Mouse (Mus musculus) liver, embryonic 16.5 days (tissue): ENCODE measurements at regions not wholly inside any gene's neighbourhood (a gene's known extent, or its start where the extent isn't known, plus 50 kb on each side); places are given as distances from the start of the nearest gene placed in this dataset.

Experiments used
- ATAC-seq: fragments of 200-750 bp; cut with Nextera tagmentation; 2 replicates; pipeline ENCODE4 v1.8.0; 2017; ENCODE audit warnings: low read depth, mild to moderate bottlenecking, moderate number of reproducible peaks, moderate library complexity
- H3K27ac ChIP-seq: fragments of 300-500 bp; sonication (generic); 2 replicates; pipeline ENCODE4 v1.5.1; 2014; ENCODE audit warnings: mild to moderate bottlenecking, low read length
- H3K27me3 ChIP-seq: fragments of 300-500 bp; sonication (generic); 2 replicates; pipeline ENCODE4 v1.6.1; 2014; ENCODE audit warnings: low read depth, low read length, mixed read lengths; ENCODE audit not compliant: control insufficient read depth, insufficient read depth
- H3K36me3 ChIP-seq: fragments of 300-500 bp; sonication (generic); 2 replicates; pipeline ENCODE4 v1.6.1; 2014; ENCODE audit warnings: mild to moderate bottlenecking; ENCODE audit not compliant: control insufficient read depth, insufficient read depth
- H3K4me1 ChIP-seq: fragments of 300-500 bp; sonication (generic); 2 replicates; pipeline ENCODE4 v1.6.1; 2014; ENCODE audit warnings: low read depth, low read length, mixed read lengths; ENCODE audit not compliant: control insufficient read depth
- H3K4me2 ChIP-seq: fragments of 300-500 bp; sonication (generic); 2 replicates; pipeline ENCODE4 v1.6.1; 2014; ENCODE audit warnings: low read depth, low read length, mixed read lengths
- H3K4me3 ChIP-seq: fragments of 300-500 bp; sonication (generic); 2 replicates; pipeline ENCODE4 v1.5.1; 2014; ENCODE audit warnings: low read depth, mild to moderate bottlenecking, low read length
- H3K9ac ChIP-seq: fragments of 300-500 bp; sonication (generic); 2 replicates; pipeline ENCODE4 v1.6.1; 2014; ENCODE audit warnings: low read depth, low read length
- H3K9me3 ChIP-seq: fragments of 300-500 bp; sonication (generic); replicated peaks from 2 replicates; pipeline ENCODE4 v1.6.1; 2016; ENCODE audit warnings: low read length; ENCODE audit not compliant: control insufficient read depth
- WGBS: fragments of 180-500 bp; shearing (Covaris S2); extraction: QIAGEN DNeasy Blood & Tissue Kit; methylation state at CpG from one replicate; pipeline ENCODE4 v1.1.7; 2014; ENCODE audit not compliant: insufficient replicate concordance; 5-methylcytosine and 5-hydroxymethylcytosine counted together

- Histone ChIP-seq H3K4me3 (no peak overlapping the region), H3K36me3 (no peaks in the 10 kb centered on the region), H3K27ac (no peak overlapping the region), H3K27me3 (no peaks in the 10 kb centered on the region), H3K4me1 (no peaks in the 10 kb centered on the region), H3K9ac (no peak overlapping the region), H3K4me2 (no peak overlapping the region), H3K9me3 (no peaks in the 10 kb centered on the region)
- no peak for ATAC-seq
Observed at GRCm38 (mm10) chr6:147770034-147770433, 277.0 kb upstream of the Far2 start.

GRCm38 (mm10) chr6:147771411-147771810 is 275.6 kb upstream of the Far2 start:
- Histone ChIP-seq H3K27ac (no peak overlapping the region), H3K9ac (no peak overlapping the region), H3K4me3 (no peak overlapping the region), H3K27me3 (no peaks in the 10 kb centered on the region), H3K4me1 (no peaks in the 10 kb centered on the region), H3K9me3 (no peaks in the 10 kb centered on the region), H3K36me3 (no peaks in the 10 kb centered on the region), H3K4me2 (no peak overlapping the region)
- WGBS, result 27% methylated on average over 4 of the region's 4 CpGs
- ATAC-seq, result no peak

GRCm38 (mm10) chr6:147773904-147774303 is 273.2 kb upstream of the Far2 start:
- H3K27me3 ChIP-seq, result no peaks in the 10 kb centered on the region
- no peak overlapping the region for H3K27ac ChIP-seq
- H3K4me2 ChIP-seq, result no peak overlapping the region
- no peaks in the 10 kb centered on the region for H3K4me1 ChIP-seq
- no peak overlapping the region for H3K4me3 ChIP-seq
- no peak overlapping the region for H3K9ac ChIP-seq
- 66% methylated on average over 10 of the region's 10 CpGs for WGBS
- H3K36me3 ChIP-seq, result no peaks in the 10 kb centered on the region
- ATAC-seq, result no peak
- no peaks in the 10 kb centered on the region for H3K9me3 ChIP-seq

- H3K4me2 ChIP-seq, result no peak overlapping the region
- H3K36me3 ChIP-seq, result no peaks in the 10 kb centered on the region
- no peak overlapping the region for H3K9ac ChIP-seq
- H3K9me3 ChIP-seq, result no peaks in the 10 kb centered on the region
- H3K27me3 ChIP-seq, result no peaks in the 10 kb centered on the region
- H3K27ac ChIP-seq, result no peak overlapping the region
- ATAC-seq, result no peak
- H3K4me3 ChIP-seq, result no peak overlapping the region
- WGBS, result 55% methylated on average over 6 of the region's 6 CpGs
- H3K4me1 ChIP-seq, result no peaks in the 10 kb centered on the region
Observed at GRCm38 (mm10) chr6:147774626-147775025, 272.4 kb upstream of the Far2 start.

GRCm38 (mm10) chr6:147779466-147779865 is 267.6 kb upstream of the Far2 start:
- Histone ChIP-seq H3K27ac (no peak overlapping the region), H3K9ac (no peak overlapping the region), H3K4me2 (no peak overlapping the region), H3K27me3 (no peaks in the 10 kb centered on the region), H3K4me3 (no peak overlapping the region), H3K9me3 (no peaks in the 10 kb centered on the region), H3K36me3 (no peaks in the 10 kb centered on the region), H3K4me1 (no peaks in the 10 kb centered on the region)
- 71% methylated on average over 1 of the region's 1 CpGs for WGBS
- ATAC-seq, result no peak

GRCm38 (mm10) chr6:147784249-147784648 is 262.8 kb upstream of the Far2 start:
- no peak for ATAC-seq
- Histone ChIP-seq H3K27ac (no peak overlapping the region), H3K9me3 (no peaks in the 10 kb centered on the region), H3K4me3 (no peak overlapping the region), H3K9ac (no peak overlapping the region), H3K27me3 (no peaks in the 10 kb centered on the region), H3K36me3 (no peaks in the 10 kb centered on the region), H3K4me1 (no peaks in the 10 kb centered on the region), H3K4me2 (no peak overlapping the region)
- 49% methylated on average over 2 of the region's 2 CpGs for WGBS

GRCm38 (mm10) chr6:147784854-147785253 is 262.2 kb upstream of the Far2 start:
- H3K4me1 ChIP-seq, result no peaks in the 10 kb centered on the region
- no peak overlapping the region for H3K4me2 ChIP-seq
- no peak overlapping the region for H3K4me3 ChIP-seq
- no peak overlapping the region for H3K9ac ChIP-seq
- H3K27me3 ChIP-seq, result no peaks in the 10 kb centered on the region
- H3K27ac ChIP-seq, result no peak overlapping the region
- ATAC-seq, result no peak
- WGBS, result 42% methylated on average over 6 of the region's 6 CpGs
- H3K36me3 ChIP-seq, result no peaks in the 10 kb centered on the region
- H3K9me3 ChIP-seq, result no peaks in the 10 kb centered on the region

- Histone ChIP-seq H3K36me3 (no peaks in the 10 kb centered on the region), H3K4me2 (no peak overlapping the region), H3K27me3 (no peaks in the 10 kb centered on the region), H3K4me1 (no peaks in the 10 kb centered on the region), H3K9ac (no peak overlapping the region), H3K9me3 (no peaks in the 10 kb centered on the region), H3K27ac (no peak overlapping the region), H3K4me3 (no peak overlapping the region)
- WGBS, result 46% methylated on average over 2 of the region's 2 CpGs
- no peak for ATAC-seq
Observed at GRCm38 (mm10) chr6:147788095-147788494, 259.0 kb upstream of the Far2 start.

GRCm38 (mm10) chr6:147789112-147789511 is 257.9 kb upstream of the Far2 start:
- H3K27me3 ChIP-seq, result no peaks in the 10 kb centered on the region
- ATAC-seq, result no peak
- no peaks in the 10 kb centered on the region for H3K4me1 ChIP-seq
- no peak overlapping the region for H3K27ac ChIP-seq
- H3K4me2 ChIP-seq, result no peak overlapping the region
- H3K9ac ChIP-seq, result no peak overlapping the region
- H3K36me3 ChIP-seq, result no peaks in the 10 kb centered on the region
- H3K4me3 ChIP-seq, result no peak overlapping the region
- H3K9me3 ChIP-seq, result no peaks in the 10 kb centered on the region
- 49% methylated on average over 6 of the region's 6 CpGs for WGBS

GRCm38 (mm10) chr6:147793811-147794210 is 253.2 kb upstream of the Far2 start:
- Histone ChIP-seq H3K9ac (no peak overlapping the region), H3K4me1 (no peaks in the 10 kb centered on the region), H3K36me3 (no peaks in the 10 kb centered on the region), H3K27ac (no peak overlapping the region), H3K9me3 (no peaks in the 10 kb centered on the region), H3K4me3 (no peak overlapping the region), H3K27me3 (no peaks in the 10 kb centered on the region), H3K4me2 (no peak overlapping the region)
- no peak for ATAC-seq
- 60% methylated on average over 3 of the region's 3 CpGs for WGBS
